Mouse (Mus musculus) neutrophil, adult 5-6 weeks (primary cell): Measurements from ENCODE around the gene Rsph6a. TPM values are rescaled to one million over a fixed set of nuclear protein-coding genes. Genes with fewer than 3 reads are reported as not detected.
"Not testable (repeated sequence)": the region's sequence is repeated elsewhere in the genome, so short reads cannot be mapped to it uniquely, and the experiment has no call there.

Experiments used
- ATAC-seq: fragments of 151-379, 151-347 bp; 2 replicates; pipeline ENCODE4 v1.8.0; 2017; ENCODE audit warnings: mild to moderate bottlenecking, moderate TSS enrichment; ENCODE audit not compliant: insufficient number of reproducible peaks, poor library complexity, low FRiP score, severe bottlenecking; ENCODE audit errors: extremely low read depth
- total RNA-seq: library from RNA; stranded (forward); fragments of 200-1000 nt; gene quantifications from 2 replicates; pipeline ENCODE4 v1.2.3, GENCODE M21; 2017

Rsph6a gene
- total RNA-seq, 1 experiment from 2014 or later: 0.35 TPM

DNA sequence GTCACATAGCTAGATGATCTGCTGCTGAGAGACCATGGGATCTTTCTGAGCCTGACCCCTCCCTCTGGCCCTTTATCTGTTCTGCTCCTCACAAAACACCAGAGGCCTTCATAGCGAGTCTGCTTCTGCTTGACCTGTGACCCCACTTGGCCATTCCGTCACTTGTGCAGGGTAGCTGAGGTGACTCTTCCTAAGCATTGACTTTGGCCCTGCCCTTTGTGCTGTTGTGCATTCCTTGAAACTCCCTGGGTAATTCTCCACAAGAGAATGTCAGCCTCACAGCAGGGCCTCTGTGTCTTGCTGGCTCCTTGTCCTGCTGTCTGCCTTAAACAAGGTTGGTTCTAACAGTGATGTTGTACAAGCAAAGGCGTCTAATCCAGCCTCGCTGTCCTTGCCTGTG lies 22.8 kb upstream of the Rsph6a start:
- ATAC-seq: no peak

GRCm38 (mm10) chr7:19044616-19045015 lies 9.9 kb upstream of the Rsph6a start:
- ATAC-seq: no peak

- ATAC-seq: no peak
These were observed 8.0 kb upstream of the Rsph6a start for GRCm38 (mm10) chr7:19046286-19047069.

DNA sequence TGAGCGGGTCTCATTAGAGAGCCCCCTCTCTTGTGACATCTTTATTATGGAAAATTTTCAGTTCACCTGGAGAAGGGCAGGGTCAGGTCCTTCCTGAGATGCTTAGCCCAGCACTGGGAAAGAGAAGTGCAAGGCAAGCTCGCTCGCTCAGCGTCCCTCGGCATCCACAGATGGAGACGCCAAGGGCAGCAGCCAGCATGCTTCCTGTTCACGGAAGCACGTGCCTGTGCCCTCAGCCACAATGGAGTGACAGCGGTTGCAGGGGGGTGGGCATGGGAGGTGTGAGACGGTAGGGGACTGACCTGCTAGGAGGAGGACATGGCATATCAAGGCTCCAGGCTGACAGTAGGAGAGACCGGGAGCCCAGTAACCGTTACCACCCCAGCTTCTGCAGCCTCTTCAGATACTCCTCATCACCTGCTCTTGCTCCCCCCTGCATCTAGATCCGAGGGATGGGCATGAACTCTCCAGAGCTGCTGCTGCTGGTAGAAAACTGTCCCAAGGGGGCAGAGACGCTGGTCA lies 6.4 kb upstream of the Rsph6a start:
- no peak for ATAC-seq

- no peak for ATAC-seq
These were observed 5.2 kb upstream of the Rsph6a start for GRCm38 (mm10) chr7:19049252-19049651.

GRCm38 (mm10) chr7:19050172-19050571 lies 4.3 kb upstream of the Rsph6a start:
- ATAC-seq: no peak

DNA sequence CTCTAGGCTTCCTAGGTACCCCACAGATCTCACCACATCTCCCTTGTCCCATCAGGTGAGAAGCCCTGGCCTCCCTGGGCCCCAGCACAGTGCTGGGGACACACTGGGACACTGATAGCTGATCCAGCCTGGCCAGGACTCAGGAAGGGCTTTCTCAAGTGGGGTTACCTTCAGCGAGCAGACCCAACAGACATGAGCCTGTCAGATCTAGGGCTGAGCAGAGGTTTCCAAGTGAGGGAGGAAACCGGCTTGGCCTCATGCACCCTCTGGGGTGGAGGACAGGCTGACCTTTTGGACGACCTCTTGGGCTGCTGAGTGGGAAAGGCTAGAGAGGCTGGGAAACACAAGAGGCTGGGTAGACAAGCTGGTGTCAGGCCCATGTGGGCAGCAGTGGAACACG lies 3.3 kb upstream of the Rsph6a start:
- ATAC-seq: no peak

DNA sequence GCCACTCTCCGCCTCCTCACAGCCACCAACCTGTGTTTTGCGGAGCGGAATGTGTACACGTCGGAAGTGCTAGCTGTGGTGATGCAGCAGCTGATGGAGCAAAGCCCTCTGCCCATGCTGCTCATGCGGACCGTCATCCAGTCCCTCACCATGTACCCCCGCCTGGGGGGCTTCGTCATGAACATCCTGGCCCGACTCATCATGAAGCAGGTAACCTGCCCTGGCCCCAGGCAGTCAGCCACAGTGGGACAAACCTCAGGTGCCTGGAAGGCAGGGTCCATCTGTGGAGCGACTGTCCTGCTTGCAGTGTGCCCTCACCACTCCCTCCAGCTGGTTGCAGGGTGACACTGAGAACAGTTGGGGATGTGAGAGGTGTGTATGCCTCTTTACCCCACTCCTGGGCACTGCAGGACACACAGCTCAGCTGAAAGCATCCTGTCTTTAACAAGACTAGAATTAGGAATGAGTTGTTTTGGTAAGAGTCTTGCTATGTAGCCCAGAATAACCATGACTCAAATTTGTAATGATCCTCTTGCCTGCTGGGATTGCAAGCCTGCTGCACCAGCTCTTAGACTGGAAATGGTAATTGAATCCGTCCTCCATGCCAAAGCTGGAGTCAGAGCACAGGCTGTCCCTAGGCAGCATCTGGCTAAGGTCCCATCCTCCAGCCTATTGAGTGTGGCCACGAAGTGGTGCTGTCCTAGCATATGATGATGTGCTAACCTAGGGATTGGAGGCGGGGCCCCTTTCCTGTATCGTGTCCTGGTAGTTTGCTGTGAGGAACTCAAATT lies 1.9 kb upstream of the Rsph6a start:
- no peak for ATAC-seq

DNA sequence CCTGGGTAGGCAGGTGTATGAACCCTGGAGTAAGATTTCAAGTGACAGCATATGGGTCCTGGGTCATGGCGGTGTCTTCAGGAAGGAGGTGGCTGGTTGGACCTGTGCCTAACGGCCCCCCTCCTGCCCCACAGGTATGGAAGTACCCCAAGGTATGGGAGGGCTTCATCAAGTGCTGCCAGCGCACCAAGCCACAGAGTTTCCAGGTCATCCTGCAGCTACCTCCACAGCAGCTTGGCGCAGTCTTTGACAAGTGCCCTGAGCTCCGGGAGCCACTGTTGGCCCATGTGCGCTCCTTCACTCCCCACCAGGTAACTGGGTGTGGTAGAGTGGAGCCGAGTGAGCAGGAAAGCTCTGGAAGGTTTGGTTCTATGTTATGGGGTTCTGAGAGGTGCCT lies 1.4 kb upstream of the Rsph6a start:
- ATAC-seq: no peak

DNA sequence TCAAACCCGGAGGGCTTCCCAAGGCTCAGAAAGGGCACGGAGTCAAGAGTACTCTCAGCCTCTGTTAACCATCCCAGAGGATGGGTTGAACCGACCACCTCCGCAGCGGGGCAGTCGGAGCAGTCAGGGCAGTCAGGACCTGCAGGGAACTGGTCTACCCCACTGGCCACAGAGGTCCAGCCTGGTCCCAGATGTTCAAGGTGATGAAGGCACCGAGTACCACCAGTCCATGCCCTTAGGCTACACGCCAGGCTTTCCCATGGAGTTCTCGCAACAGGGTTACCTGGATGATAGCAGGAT lies 237 bp downstream of the Rsph6a start:
- ATAC-seq: no peak

DNA sequence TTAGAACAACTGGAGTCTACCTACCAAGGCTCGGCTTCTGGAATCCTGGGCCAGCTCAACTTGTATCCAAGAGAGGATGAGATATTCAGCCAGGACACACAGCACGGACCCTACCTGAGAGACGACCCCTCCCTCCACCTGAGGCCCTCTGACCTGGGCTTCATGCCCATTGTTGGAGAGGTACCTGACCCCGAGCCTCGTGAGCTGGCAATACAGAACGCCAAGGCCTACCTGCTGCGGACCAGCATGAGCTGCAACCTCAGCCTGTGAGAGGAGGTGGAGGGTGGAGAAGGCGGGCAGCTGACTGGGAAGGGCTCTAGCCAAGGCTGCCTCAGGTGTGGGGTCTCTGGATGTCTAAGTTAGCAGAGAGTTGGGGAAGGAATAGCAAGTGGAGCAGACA lies 618 bp downstream of the Rsph6a start:
- ATAC-seq: no peak

- no peak for ATAC-seq
These were observed 2.9 kb downstream of the Rsph6a start for GRCm38 (mm10) chr7:19057405-19057804.

DNA sequence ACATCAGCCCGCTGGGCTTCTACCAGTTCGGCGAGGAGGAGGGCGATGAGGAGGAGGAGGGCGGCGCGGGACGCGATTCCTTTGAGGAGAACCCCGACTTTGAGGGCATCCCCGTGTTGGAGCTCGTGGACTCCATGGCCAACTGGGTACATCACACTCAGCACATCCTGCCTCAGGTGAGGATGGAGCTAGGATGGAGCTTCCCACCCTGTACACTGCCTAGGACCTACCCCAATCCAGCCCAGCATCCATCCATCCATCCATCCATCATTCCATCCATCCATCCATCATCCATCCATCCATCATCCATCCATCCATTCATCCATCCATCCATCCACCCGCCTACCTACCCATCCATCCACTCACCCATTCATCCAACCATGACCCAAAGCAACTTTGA lies 11.4 kb downstream of the Rsph6a start:
- no peak for ATAC-seq

- no peak for ATAC-seq
These were observed 12.6 kb downstream of the Rsph6a start for GRCm38 (mm10) chr7:19067063-19067462.

- no peak for ATAC-seq
These were observed 13.4 kb downstream of the Rsph6a start for GRCm38 (mm10) chr7:19067935-19068334.

DNA sequence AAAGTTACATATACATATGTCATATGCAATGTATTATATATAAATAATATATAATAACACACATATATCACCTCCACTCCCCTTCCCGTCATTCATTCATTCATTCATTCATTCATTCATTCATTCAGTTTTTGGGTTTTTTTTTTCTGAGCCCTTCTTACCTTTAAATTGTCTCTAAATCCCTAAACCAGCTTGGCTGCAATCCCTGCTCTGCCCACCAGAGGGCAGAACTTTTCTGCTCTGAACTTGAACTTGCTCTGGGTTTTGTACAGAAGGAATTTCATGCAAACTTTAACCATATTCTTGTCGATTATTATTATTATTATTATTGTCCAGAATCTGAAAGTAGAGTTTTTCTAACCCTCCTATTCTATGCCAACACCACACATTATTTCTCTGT lies 14.2 kb downstream of the Rsph6a start:
- ATAC-seq: peak; percentile 46

DNA sequence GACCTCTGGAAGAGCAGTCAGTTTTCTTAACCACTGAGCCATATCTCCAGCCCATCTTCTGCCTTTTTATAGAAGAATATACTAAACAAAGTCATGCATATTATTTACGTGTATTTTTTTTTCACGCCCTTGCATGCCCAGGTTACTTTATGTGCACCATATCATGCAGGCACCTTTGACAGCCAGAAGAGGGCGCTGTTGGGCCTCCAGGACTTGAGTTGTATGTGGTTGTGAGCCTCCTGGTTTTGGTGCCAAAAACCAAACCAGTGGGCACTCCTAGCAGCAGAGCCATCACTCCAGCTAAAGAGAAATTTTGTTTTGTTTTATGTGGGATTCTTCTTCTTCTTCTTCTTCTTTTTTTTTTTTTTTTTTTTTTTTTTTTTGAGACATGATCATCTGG lies 15.0 kb downstream of the Rsph6a start:
- ATAC-seq: no peak

GRCm38 (mm10) chr7:19071024-19071423 lies 16.5 kb downstream of the Rsph6a start:
- not testable (repeated sequence) for ATAC-seq

DNA sequence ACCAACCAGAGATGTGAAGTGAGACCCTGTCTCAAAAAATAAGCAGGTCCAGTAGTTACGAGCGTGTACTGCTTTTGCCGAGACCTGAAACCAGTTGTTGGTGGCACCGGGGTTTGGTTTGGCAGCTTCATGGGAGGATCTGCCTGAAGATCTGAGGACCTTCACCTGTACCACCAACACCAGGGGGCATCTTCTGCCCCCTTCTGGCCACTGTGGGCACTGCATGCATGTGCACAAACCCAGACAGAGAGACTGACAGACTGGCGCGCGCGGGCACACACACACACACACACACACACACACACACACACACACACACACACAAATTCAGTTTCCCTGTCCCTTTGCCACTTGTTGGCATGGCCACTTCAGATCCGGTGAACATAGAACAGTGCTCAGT lies 19.0 kb downstream of the Rsph6a start:
- no peak for ATAC-seq

DNA sequence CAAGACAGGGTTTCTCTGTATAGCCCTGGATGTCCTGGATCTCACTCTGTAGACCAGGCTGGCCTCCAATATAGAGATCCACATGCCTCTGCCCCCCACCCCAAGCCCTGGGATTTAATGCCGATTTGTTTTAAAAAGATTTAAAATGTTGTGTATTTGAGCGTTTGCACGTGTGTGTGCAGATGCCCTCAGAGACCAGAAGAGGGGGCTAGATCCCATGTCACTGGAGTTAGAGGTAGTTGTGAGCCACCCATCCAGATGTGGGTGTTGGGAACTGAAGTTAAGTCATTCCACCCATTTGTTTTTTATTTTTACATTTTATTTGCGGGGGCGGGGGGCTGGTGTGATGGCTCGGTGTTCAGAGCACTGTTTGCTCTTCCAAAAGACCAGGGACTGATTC lies 20.0 kb downstream of the Rsph6a start:
- ATAC-seq: no peak
